In genomic region chr4:148404748-148405147, GRCm38 (mm10) we compare ENCODE assay signal across 12 mouse cellular contexts. TPM values are rescaled to one million over a fixed set of nuclear protein-coding genes. Genes with fewer than 3 reads are reported as not detected.
DNase-seq lines count a peak whose midpoint lies in the region; ATAC-seq and TF ChIP-seq lines count a peak whose summit lies in the region.
"Had no signal": no experiment of that assay in that cellular context is flagged by ENCODE, and none has a peak within 500 bp of the region (broad histone marks: within the 10 kb centered on the region; RNA-seq: fewer than 3 reads in every experiment).

No protein-coding gene starts in this region.

- H3K36me3 ChIP-seq in forebrain, postnatal 0 days (ENCODE audit: insufficient read depth) = no peaks in the 10 kb centered on the region
- H3K36me3 ChIP-seq in forebrain, embryonic 11.5 days (ENCODE audit: control insufficient read depth, insufficient read depth, low read length) = no peaks in the 10 kb centered on the region
- no peaks in the 10 kb centered on the region for H3K36me3 ChIP-seq in neural tube, embryonic 11.5 days (ENCODE audit: control insufficient read depth, insufficient read depth, low read length)
- no peaks in the 10 kb centered on the region for H3K36me3 ChIP-seq in limb, embryonic 11.5 days (ENCODE audit: control insufficient read depth, insufficient read depth, low read length)
- H3K36me3 ChIP-seq in neural tube, embryonic 15.5 days = no peaks in the 10 kb centered on the region

- DNase-seq in forebrain, postnatal 0 days = no peak
- DNase-seq in forebrain, embryonic 11.5 days (ENCODE audit: low spot score) = no peak
- peak; percentile 56 for DNase-seq in neural tube, embryonic 11.5 days (ENCODE audit: low spot score)
- no peak for DNase-seq in neural tube, embryonic 10.5 days (ENCODE audit: extremely low spot score, low spot score)
- no peak for DNase-seq in limb, embryonic 11.5 days (ENCODE audit: low spot score)
- no peak for DNase-seq in thymus, postnatal 10 days (ENCODE audit: low spot score in 2 of 2)
- DNase-seq in thymus, postnatal 0 days (ENCODE audit: low spot score) = no peak
- DNase-seq: adrenal gland, postnatal 36 days; cerebellum, adult 18-20 months; liver, postnatal 0 days had no signal

- no peak overlapping the region for H3K4me2 ChIP-seq in forebrain, postnatal 0 days (ENCODE audit: low read depth)
- no peak overlapping the region for H3K4me2 ChIP-seq in forebrain, embryonic 11.5 days (ENCODE audit: low read depth, low read length, severe bottlenecking)
- H3K4me2 ChIP-seq in neural tube, embryonic 11.5 days (ENCODE audit: low read depth) = peak overlapping the region; percentile 31
- H3K4me2 ChIP-seq in limb, embryonic 11.5 days (ENCODE audit: low read depth, severe bottlenecking) = peak overlapping the region; percentile 10; the same call in 1 of the 2 replicates
- peak overlapping the region; percentile 19 for H3K4me2 ChIP-seq in neural tube, embryonic 15.5 days

- ATAC-seq in forebrain, postnatal 0 days = 0 out of 2 replicates have a peak, but pooled peaks have one; percentile 8
- no peak for ATAC-seq in forebrain, embryonic 11.5 days (replicated peaks; ENCODE audit: low FRiP score)
- peak; percentile 24; the same call in 1 of the 2 replicates for ATAC-seq in neural tube, embryonic 11.5 days (ENCODE audit: insufficient read depth, low FRiP score, low TSS enrichment)
- ATAC-seq in limb, embryonic 11.5 days (ENCODE audit: insufficient number of reproducible peaks, low FRiP score, low TSS enrichment, low read depth) = no peak
- ATAC-seq in neural tube, embryonic 15.5 days (ENCODE audit: low FRiP score) = 0 out of 2 replicates have a peak, but pooled peaks have one; percentile 28
- ATAC-seq: liver, postnatal 0 days had no signal

- no peak overlapping the region for H3K4me3 ChIP-seq in forebrain, postnatal 0 days (ENCODE audit: low read depth, low read length)
- H3K4me3 ChIP-seq in forebrain, embryonic 11.5 days (ENCODE audit: low read depth, low read length) = no peak overlapping the region
- H3K4me3 ChIP-seq in neural tube, embryonic 11.5 days (ENCODE audit: low read depth, low read length) = no peak overlapping the region
- no peak overlapping the region for H3K4me3 ChIP-seq in limb, embryonic 11.5 days (ENCODE audit: low read depth, low read length)
- H3K4me3 ChIP-seq in neural tube, embryonic 15.5 days (replicated peaks) = no peak overlapping the region
- H3K4me3 ChIP-seq: megakaryocyte, embryonic 14.5 days had no signal

- H3K27me3 ChIP-seq in forebrain, postnatal 0 days (ENCODE audit: insufficient read depth, low read length) = peaks cover 3% of the 10 kb centered on the region
- H3K27me3 ChIP-seq in forebrain, embryonic 11.5 days (ENCODE audit: control insufficient read depth, insufficient read depth, low read length) = peaks cover 24% of the 10 kb centered on the region
- H3K27me3 ChIP-seq in neural tube, embryonic 11.5 days (ENCODE audit: control insufficient read depth, insufficient read depth, low read length) = no peaks in the 10 kb centered on the region
- peaks cover 30% of the 10 kb centered on the region for H3K27me3 ChIP-seq in limb, embryonic 11.5 days (ENCODE audit: control insufficient read depth, insufficient read depth, low read length)
- H3K27me3 ChIP-seq in neural tube, embryonic 15.5 days (replicated peaks) = no peaks in the 10 kb centered on the region; the same call in 1 of the 2 replicates

- no peak for TF ChIP-seq CTCF in forebrain, postnatal 0 days (IDR thresholded peaks at IDR 0.05; ENCODE audit: low read depth)

- H3K27ac ChIP-seq in forebrain, postnatal 0 days (ENCODE audit: low read depth, low read length) = no peak overlapping the region
- no peak overlapping the region for H3K27ac ChIP-seq in forebrain, embryonic 11.5 days (ENCODE audit: low read depth, low read length)
- peak overlapping the region; percentile 54; the same call in 1 of the 2 replicates for H3K27ac ChIP-seq in neural tube, embryonic 11.5 days (ENCODE audit: low read depth, low read length)
- no peak overlapping the region for H3K27ac ChIP-seq in limb, embryonic 11.5 days (replicated peaks; ENCODE audit: low read depth, low read length)
- peak overlapping the region; percentile 54; the same call in 1 of the 2 replicates for H3K27ac ChIP-seq in neural tube, embryonic 15.5 days (replicated peaks)

- no peak overlapping the region for H3K9ac ChIP-seq in forebrain, postnatal 0 days
- H3K9ac ChIP-seq in forebrain, embryonic 11.5 days (ENCODE audit: low read length) = no peak overlapping the region
- H3K9ac ChIP-seq in neural tube, embryonic 11.5 days (ENCODE audit: low read length) = no peak overlapping the region
- no peak overlapping the region; the same call in 1 of the 2 replicates for H3K9ac ChIP-seq in limb, embryonic 11.5 days (ENCODE audit: low read length)
- no peak overlapping the region for H3K9ac ChIP-seq in neural tube, embryonic 15.5 days (replicated peaks)
- H3K9ac ChIP-seq: liver, postnatal 0 days had no signal

- no peaks in the 10 kb centered on the region for H3K9me3 ChIP-seq in forebrain, postnatal 0 days (ENCODE audit: low read length)
- no peaks in the 10 kb centered on the region for H3K9me3 ChIP-seq in forebrain, embryonic 11.5 days (ENCODE audit: control insufficient read depth, low read length)
- no peaks in the 10 kb centered on the region for H3K9me3 ChIP-seq in neural tube, embryonic 11.5 days (ENCODE audit: control insufficient read depth, low read length)
- H3K9me3 ChIP-seq in limb, embryonic 11.5 days (ENCODE audit: control insufficient read depth, low read length) = no peaks in the 10 kb centered on the region
- H3K9me3 ChIP-seq in neural tube, embryonic 15.5 days (replicated peaks) = no peaks in the 10 kb centered on the region
- H3K9me3 ChIP-seq: megakaryocyte, embryonic 14.5 days had no signal

- no peaks in the 10 kb centered on the region for H3K4me1 ChIP-seq in forebrain, postnatal 0 days (ENCODE audit: insufficient read depth)
- peaks cover 4% of the 10 kb centered on the region; the same call in 1 of the 2 replicates for H3K4me1 ChIP-seq in forebrain, embryonic 11.5 days (replicated peaks; ENCODE audit: control insufficient read depth, insufficient read depth, low read length)
- peaks cover 45% of the 10 kb centered on the region for H3K4me1 ChIP-seq in neural tube, embryonic 11.5 days (ENCODE audit: control insufficient read depth, insufficient read depth, low read length)
- H3K4me1 ChIP-seq in limb, embryonic 11.5 days (ENCODE audit: control insufficient read depth, insufficient read depth, low read length) = peaks cover 20% of the 10 kb centered on the region
- H3K4me1 ChIP-seq in neural tube, embryonic 15.5 days = peaks cover 51% of the 10 kb centered on the region

- 23% methylated on average over 11 of the region's 11 CpGs for WGBS in forebrain, postnatal 0 days
- WGBS in forebrain, embryonic 11.5 days = 11% methylated on average over 11 of the region's 11 CpGs
- 2% methylated on average over 11 of the region's 11 CpGs for WGBS in neural tube, embryonic 11.5 days
- WGBS in limb, embryonic 11.5 days = 11% methylated on average over 11 of the region's 11 CpGs
- 4% methylated on average over 11 of the region's 11 CpGs for WGBS in neural tube, embryonic 15.5 days

RNA-seq across cellular contexts. Expression of gene Ubiad1, which starts 39.8 kb away (rescaled TPM):
- total RNA-seq in forebrain, postnatal 0 days (2014; rRNA removed) = 13.6 and 18.7 TPM in 2 replicates
- 11.7 and 12.2 TPM in 2 replicates for polyA plus RNA-seq in forebrain, postnatal 0 days (2015; fragmentation: Nextera tagmentation; extraction: Ambion mirVana)
- polyA plus RNA-seq in forebrain, embryonic 11.5 days (2014; fragmentation: Nextera tagmentation; extraction: Ambion mirVana) = 17.0 and 19.6 TPM in 2 replicates
- 17.6 and 19.0 TPM in 2 replicates for polyA plus RNA-seq in neural tube, embryonic 11.5 days (2014; fragmentation: Nextera tagmentation; extraction: Ambion mirVana)
- polyA plus RNA-seq in limb, embryonic 11.5 days (2014; fragmentation: Nextera tagmentation; extraction: Ambion mirVana) = 15.2 and 15.9 TPM in 2 replicates
- polyA plus RNA-seq in neural tube, embryonic 15.5 days (2015; fragmentation: Nextera tagmentation; extraction: Ambion mirVana) = 17.7 and 19.7 TPM in 2 replicates
- 7.4 and 7.8 TPM in 2 replicates for polyA plus RNA-seq in thymus, postnatal 0 days (2015; fragmentation: Nextera tagmentation; extraction: Ambion mirVana)

RNA-seq across cellular contexts. Expression of gene Mtor, which starts 43.7 kb away (rescaled TPM):
- total RNA-seq in forebrain, postnatal 0 days (2014; rRNA removed) = 35.2 and 43.6 TPM in 2 replicates
- polyA plus RNA-seq in forebrain, postnatal 0 days (2015; fragmentation: Nextera tagmentation; extraction: Ambion mirVana) = 27.7 and 28.0 TPM in 2 replicates
- 30.6 and 37.6 TPM in 2 replicates for polyA plus RNA-seq in forebrain, embryonic 11.5 days (2014; fragmentation: Nextera tagmentation; extraction: Ambion mirVana)
- polyA plus RNA-seq in neural tube, embryonic 11.5 days (2014; fragmentation: Nextera tagmentation; extraction: Ambion mirVana) = 34.1 and 36.1 TPM in 2 replicates
- polyA plus RNA-seq in limb, embryonic 11.5 days (2014; fragmentation: Nextera tagmentation; extraction: Ambion mirVana) = 23.0 and 27.3 TPM in 2 replicates
- 17.7 and 21.4 TPM in 2 replicates for polyA plus RNA-seq in neural tube, embryonic 15.5 days (2015; fragmentation: Nextera tagmentation; extraction: Ambion mirVana)
- 18.7 and 23.1 TPM in 2 replicates for polyA plus RNA-seq in thymus, postnatal 0 days (2015; fragmentation: Nextera tagmentation; extraction: Ambion mirVana)

Comparison
In these comparisons a context has a peak if more than half of its experiments do, and no peak if none do; other contexts are left out.
1. ATAC-seq: peak in forebrain, postnatal 0 days (single experiment), neural tube, embryonic 11.5 days (single experiment) and neural tube, embryonic 15.5 days (single experiment); none in forebrain, embryonic 11.5 days (single experiment) and limb, embryonic 11.5 days (single experiment).
2. H3K27ac ChIP-seq: peak in neural tube, embryonic 11.5 days (single experiment) and neural tube, embryonic 15.5 days (single experiment); none in forebrain, postnatal 0 days (single experiment), forebrain, embryonic 11.5 days (single experiment) and limb, embryonic 11.5 days (single experiment).
3. H3K4me2 ChIP-seq: peak in neural tube, embryonic 11.5 days (single experiment), limb, embryonic 11.5 days (single experiment) and neural tube, embryonic 15.5 days (single experiment); none in forebrain, postnatal 0 days (single experiment) and forebrain, embryonic 11.5 days (single experiment).